Mouse (Mus musculus) CD4-positive naive resting alpha-beta T cell, adult 76 days (primary cell): ENCODE measurements around the gene Acat1. TPM values are rescaled to one million over a fixed set of nuclear protein-coding genes. Genes with fewer than 3 reads are reported as not detected.

ENCODE experiments used
- total RNA-seq: library from RNA; stranded (reverse); gene quantifications from one replicate; pipeline ENCODE4 v1.2.4, GENCODE M21; 2023

Gene Acat1
- total RNA-seq, result 34.2 TPM

GRCm38 (mm10) chr9:53609968-53610781 is at the start of gene Acat1:
Gene Acat1 (minus strand): TSS chr9:53610382.

GRCm38 (mm10) chr9:53536558-53537320 is 73.4 kb downstream of the Acat1 start, which contains the start of the genes Atm and Npat:
Gene Atm (minus strand): TSS chr9:53536740.
Gene Npat (plus strand): TSS chr9:53537047.

Other genes starting within 250 kb of the Acat1 start
- 0.59 TPM for gene Kdelc2, start 226.4 kb downstream of the Acat1 start, total RNA-seq
- not detected for gene 4930550C14Rik, start 208.1 kb downstream of the Acat1 start, total RNA-seq
- 63.6 TPM for gene Atm, start 73.6 kb downstream of the Acat1 start, total RNA-seq
- 22.6 TPM for gene Npat, start 73.3 kb downstream of the Acat1 start, total RNA-seq
- gene Cul5, start 59.6 kb upstream of the Acat1 start, total RNA-seq, result 27.5 TPM
- 0.67 TPM for gene Rab39, start 95.8 kb upstream of the Acat1 start, total RNA-seq
- 8.9 TPM for gene Slc35f2, start 161.2 kb upstream of the Acat1 start, total RNA-seq
- gene Sln, start 239.8 kb upstream of the Acat1 start, total RNA-seq, result not detected